Mouse (Mus musculus): Measurements from ENCODE around the gene Olfr808.

DNA sequence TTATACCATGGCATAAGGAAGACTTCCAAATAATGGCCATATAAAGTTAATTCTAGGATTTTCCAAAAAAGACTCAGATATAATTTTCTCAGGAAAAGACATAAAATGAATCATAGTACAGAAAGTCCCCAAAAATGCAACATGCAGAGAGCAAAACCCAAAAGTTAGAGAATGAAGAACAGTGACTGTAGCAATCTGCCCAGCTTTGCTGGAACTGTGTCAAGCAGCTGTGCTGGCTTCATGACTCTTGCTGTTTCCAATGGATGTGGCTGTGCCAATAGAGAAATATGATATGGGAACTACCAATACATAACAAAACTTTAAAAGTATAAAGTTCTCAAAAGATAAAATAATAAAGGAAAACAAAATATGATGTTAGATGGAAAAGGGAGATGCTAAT lies 12.8 kb downstream of the Olfr808 start:
- no peak for TF ChIP-seq GATA1 (IDR thresholded peaks at IDR 0.05; ENCODE audit: borderline replicate concordance, low read length)
- no peak for TF ChIP-seq FLI1 (IDR thresholded peaks at IDR 0.05; ENCODE audit: low read length)
